ENCODE assay signal across 22 mouse cellular contexts in the genomic region with DNA sequence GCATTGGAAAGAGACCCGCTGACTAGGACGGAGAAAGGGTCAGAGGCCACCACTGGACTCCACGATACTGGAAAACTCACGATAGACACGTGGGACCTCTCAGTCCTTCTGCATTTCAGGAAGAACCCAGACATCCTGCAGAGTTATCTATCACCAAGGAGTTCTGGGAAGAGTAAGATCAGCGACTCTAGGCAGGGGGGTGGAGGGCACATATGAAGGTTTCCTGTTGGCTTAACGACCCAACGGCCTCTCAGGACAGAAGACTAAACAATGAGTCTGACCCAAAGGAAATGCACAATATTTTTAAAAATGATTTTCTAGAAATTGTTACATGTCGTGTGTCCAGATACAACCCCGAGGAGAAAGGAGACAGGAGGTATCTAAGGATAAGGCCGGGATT. TPM values are rescaled to one million over a fixed set of nuclear protein-coding genes. Genes with fewer than 3 reads are reported as not detected.
A peak's percentile ranks its signal among the peaks of the same experiment; 100 is the strongest.
DNase-seq lines count a peak whose midpoint lies in the region; ATAC-seq and TF ChIP-seq lines count a peak whose summit lies in the region.
"Had no signal": no experiment of that assay in that cellular context is flagged by ENCODE, and none has a peak within 500 bp of the region (broad histone marks: within the 10 kb centered on the region; RNA-seq: fewer than 3 reads in every experiment).

No protein-coding gene starts in this region.

- ATAC-seq in liver, embryonic 15.5 days (ENCODE audit: insufficient read depth), result peak; percentile 40; the same call in 1 of the 2 replicates
- ATAC-seq in liver, postnatal 0 days, result peak; percentile 29; the same call in 1 of the 2 replicates
- ATAC-seq: forebrain, embryonic 13.5 days; forebrain, embryonic 16.5 days; Patski had no signal

- no peak for TF ChIP-seq EP300 in ES-Bruce4 (IDR thresholded peaks at IDR 0.05; ENCODE audit: insufficient read depth, low read depth, low read length)
- TF ChIP-seq EP300 in liver, postnatal 0 days (IDR thresholded peaks at IDR 0.05; ENCODE audit: low read depth), result no peak

- peak; percentile 35 for DNase-seq in kidney, adult 2 months
- no peak for DNase-seq in kidney, postnatal 4 days
- DNase-seq in liver (no peak), MN1 (ENCODE audit: low spot score) (no peak)
- no peak for DNase-seq in liver, postnatal 0 days
- DNase-seq in thymus, postnatal 25 days, result no peak
- DNase-seq: adrenal gland, postnatal 14 days; cerebellum, adult 11-12 months; cerebellum, adult 8-10 months; cerebellum, postnatal 14 days; gastrocnemius, postnatal 14 days; heart, adult 2 months had no signal

- H3K36me3 ChIP-seq in kidney, adult 2 months (ENCODE audit: control insufficient read depth, insufficient read depth, low read length), result no peaks in the 10 kb centered on the region; the same call in none of the 2 replicates
- H3K36me3 ChIP-seq in liver, embryonic 15.5 days (replicated peaks), result peaks cover 24% of the 10 kb centered on the region; the same call in 1 of the 2 replicates
- peaks cover 23% of the 10 kb centered on the region for H3K36me3 ChIP-seq in ES-Bruce4 (ENCODE audit: control insufficient read depth, insufficient read depth, low read length, poor library complexity, severe bottlenecking)
- H3K36me3 ChIP-seq in liver, postnatal 0 days (replicated peaks; ENCODE audit: insufficient read depth, low read length), result peaks cover 39% of the 10 kb centered on the region
- H3K36me3 ChIP-seq: forebrain, embryonic 10.5 days; heart, embryonic 10.5 days; hindbrain, embryonic 12.5 days; hindbrain, embryonic 15.5 days had no signal

- no peak overlapping the region for H3K4me2 ChIP-seq in liver, embryonic 15.5 days
- H3K4me2 ChIP-seq in liver, postnatal 0 days (ENCODE audit: low read depth, low read length), result no peak overlapping the region
- H3K4me2 ChIP-seq: forebrain, embryonic 13.5 days; heart, embryonic 13.5 days; hindbrain, embryonic 12.5 days; hindbrain, embryonic 15.5 days had no signal

- H3K27ac ChIP-seq in kidney, adult 2 months (ENCODE audit: insufficient read depth, low read depth, low read length), result no peak overlapping the region
- no peak overlapping the region for H3K27ac ChIP-seq in liver, embryonic 15.5 days (replicated peaks)
- H3K27ac ChIP-seq in ES-Bruce4 (ENCODE audit: insufficient read depth, low read length), result peak overlapping the region; percentile 8
- peak overlapping the region; percentile 55; the same call in 1 of the 2 replicates for H3K27ac ChIP-seq in liver, postnatal 0 days (ENCODE audit: low read depth)
- H3K27ac ChIP-seq: forebrain, embryonic 10.5 days; forebrain, embryonic 13.5 days; heart, adult 2 months; heart, embryonic 13.5 days; hindbrain, embryonic 12.5 days; hindbrain, embryonic 15.5 days had no signal

- no peak for TF ChIP-seq CTCF in kidney, adult 2 months (conservative IDR thresholded peaks at IDR 0.05; ENCODE audit: insufficient read depth, insufficient read length, low read depth, low read length)
- no peak for TF ChIP-seq CTCF in ES-Bruce4 (IDR thresholded peaks at IDR 0.05; ENCODE audit: low read depth, low read length)
- no peak for TF ChIP-seq CTCF in liver, postnatal 0 days (IDR thresholded peaks at IDR 0.05; ENCODE audit: low read depth)

- no peaks in the 10 kb centered on the region for H3K27me3 ChIP-seq in kidney, adult 2 months (replicated peaks; ENCODE audit: control insufficient read depth, insufficient read depth, low read length)
- no peaks in the 10 kb centered on the region for H3K27me3 ChIP-seq in liver, embryonic 15.5 days
- H3K27me3 ChIP-seq in ES-Bruce4 (ENCODE audit: control insufficient read depth, insufficient read depth, low read length, poor library complexity, severe bottlenecking), result no peaks in the 10 kb centered on the region
- H3K27me3 ChIP-seq in liver, postnatal 0 days (ENCODE audit: insufficient read depth, low read length), result no peaks in the 10 kb centered on the region
- H3K27me3 ChIP-seq: forebrain, embryonic 13.5 days; heart, embryonic 13.5 days; hindbrain, embryonic 12.5 days; hindbrain, embryonic 15.5 days; Patski had no signal

- no peaks in the 10 kb centered on the region for H3K4me1 ChIP-seq in kidney, adult 2 months (ENCODE audit: control insufficient read depth, insufficient read depth, low read length)
- H3K4me1 ChIP-seq in liver, embryonic 15.5 days (replicated peaks), result peaks cover 11% of the 10 kb centered on the region; the same call in 1 of the 2 replicates
- peaks cover 4% of the 10 kb centered on the region for H3K4me1 ChIP-seq in ES-Bruce4 (ENCODE audit: control insufficient read depth, insufficient read depth, low read length)
- H3K4me1 ChIP-seq in liver, postnatal 0 days (ENCODE audit: insufficient read depth), result 0 out of 2 replicates have a peak, but pooled peaks cover 3% of the 10 kb centered on the region
- H3K4me1 ChIP-seq: forebrain, embryonic 13.5 days had no signal

- no peak for TF ChIP-seq POLR2A in kidney, adult 2 months (IDR thresholded peaks at IDR 0.05; ENCODE audit: low read depth, low read length)
- no peak for TF ChIP-seq POLR2A in ES-Bruce4 (IDR thresholded peaks at IDR 0.05; ENCODE audit: insufficient read depth, low read length)

- no peaks in the 10 kb centered on the region for H3K9me3 ChIP-seq in liver, embryonic 15.5 days (replicated peaks)
- no peaks in the 10 kb centered on the region for H3K9me3 ChIP-seq in ES-Bruce4 (replicated peaks; ENCODE audit: control insufficient read depth, insufficient read depth, low read length, poor library complexity, severe bottlenecking)
- no peaks in the 10 kb centered on the region for H3K9me3 ChIP-seq in liver, postnatal 0 days (ENCODE audit: low read length)
- H3K9me3 ChIP-seq: forebrain, embryonic 10.5 days; forebrain, embryonic 13.5 days; heart, embryonic 10.5 days; heart, embryonic 13.5 days; hindbrain, embryonic 12.5 days; hindbrain, embryonic 15.5 days had no signal

- H3K9ac ChIP-seq in liver, embryonic 15.5 days, result no peak overlapping the region
- no peak overlapping the region for H3K9ac ChIP-seq in ES-Bruce4 (ENCODE audit: low read depth, poor library complexity, severe bottlenecking)
- H3K9ac ChIP-seq in liver, postnatal 0 days (replicated peaks), result no peak overlapping the region
- H3K9ac ChIP-seq: forebrain, embryonic 13.5 days; heart, embryonic 13.5 days; hindbrain, embryonic 12.5 days; hindbrain, embryonic 15.5 days had no signal

- no peak overlapping the region for H3K4me3 ChIP-seq in kidney, adult 2 months (ENCODE audit: insufficient read depth, low read depth, low read length)
- no peak overlapping the region for H3K4me3 ChIP-seq in liver, embryonic 15.5 days (replicated peaks)
- H3K4me3 ChIP-seq in ES-Bruce4 (ENCODE audit: low read depth, low read length), result no peak overlapping the region
- no peak overlapping the region for H3K4me3 ChIP-seq in liver, postnatal 0 days (ENCODE audit: low read depth, low read length)
- H3K4me3 ChIP-seq: forebrain, embryonic 10.5 days; forebrain, embryonic 13.5 days; heart, adult 2 months; heart, embryonic 10.5 days; heart, embryonic 13.5 days; hindbrain, embryonic 12.5 days; hindbrain, embryonic 15.5 days had no signal

- 73% methylated on average over 11 of the region's 11 CpGs for WGBS in kidney, adult 2 months
- WGBS in liver, embryonic 15.5 days (ENCODE audit: insufficient replicate concordance), result 48% methylated on average over 11 of the region's 11 CpGs
- WGBS in liver, postnatal 0 days (ENCODE audit: insufficient replicate concordance), result 67% methylated on average over 11 of the region's 11 CpGs

RNA-seq across cellular contexts. Expression of gene B3gnt2, which starts 28.8 kb away (rescaled TPM):
- 19.5 and 21.0 TPM in 2 replicates for polyA plus RNA-seq in kidney, adult 2 months (2012; rRNA removed)
- polyA plus RNA-seq in liver, embryonic 15.5 days (2015; fragmentation: Nextera tagmentation; extraction: Ambion mirVana), result 5.3 TPM in 2 replicates
- polyA plus RNA-seq in ES-Bruce4 (2011; ENCODE audit: insufficient read depth, insufficient read length, low read depth, missing spikeins), result 3.5 and 16.7 TPM in 2 replicates
- 10.0 and 10.8 TPM in 2 replicates for polyA plus RNA-seq in liver, postnatal 0 days (2015; fragmentation: Nextera tagmentation; extraction: Ambion mirVana)

Comparison
In these comparisons a context has a peak if more than half of its experiments do, and no peak if none do; other contexts are left out.
1. H3K27ac ChIP-seq: peak in ES-Bruce4 (single experiment) and liver, postnatal 0 days (single experiment); none in kidney, adult 2 months (single experiment) and liver, embryonic 15.5 days (single experiment).